Mouse (Mus musculus): ENCODE results near the gene Kbtbd12. TPM values are rescaled to one million over a fixed set of nuclear protein-coding genes. Genes with fewer than 3 reads are reported as not detected.

The Kbtbd12 gene
- polyA plus RNA-seq, 2 experiments from 2014 or later = not detected

GRCm38 (mm10) chr6:88548405-88549049 lies 89.2 kb downstream of the Kbtbd12 start:
- ATAC-seq = no peak

DNA sequence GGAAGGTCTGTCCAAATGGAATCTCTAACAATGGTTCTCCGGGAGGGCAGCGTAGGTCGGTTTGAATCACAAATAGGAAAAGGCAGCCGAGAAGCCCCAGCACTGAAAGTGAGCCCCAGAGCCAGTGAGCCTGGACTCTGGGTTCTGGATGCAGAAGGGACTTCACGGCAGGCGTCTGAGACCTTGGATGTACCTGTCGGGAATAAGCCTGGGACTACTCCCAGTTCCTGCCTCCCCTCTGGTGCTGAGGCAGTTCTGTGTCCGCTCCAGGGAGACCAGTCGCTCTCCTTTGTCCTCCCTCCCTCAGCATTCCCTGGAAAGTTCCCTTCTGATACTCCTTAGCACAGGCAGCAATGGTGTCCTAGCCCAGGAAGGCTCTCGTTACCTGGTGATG lies 92.4 kb downstream of the Kbtbd12 start:
- no peak for ATAC-seq

GRCm38 (mm10) chr6:88544644-88545396 lies 92.9 kb downstream of the Kbtbd12 start:
- ATAC-seq = no peak

DNA sequence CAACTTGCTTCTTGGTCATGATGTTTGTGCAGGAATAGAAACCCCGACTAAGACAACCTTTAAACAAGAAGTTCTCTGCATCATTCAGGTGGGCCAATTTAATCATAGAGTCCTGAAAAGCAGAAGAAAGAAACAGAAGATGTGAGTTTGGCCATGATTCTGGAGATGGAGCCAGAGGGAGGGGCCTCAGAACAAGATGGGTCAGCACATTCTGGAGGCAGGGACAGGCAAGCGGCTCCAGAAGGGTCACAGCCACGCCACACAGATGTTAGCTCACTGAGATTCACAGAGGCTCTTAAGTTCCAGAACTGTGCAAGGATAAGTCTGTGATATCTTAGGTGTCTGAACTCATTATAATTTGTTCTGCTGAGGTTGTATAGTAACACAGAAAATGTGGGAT lies 93.5 kb downstream of the Kbtbd12 start:
- ATAC-seq = no peak

DNA sequence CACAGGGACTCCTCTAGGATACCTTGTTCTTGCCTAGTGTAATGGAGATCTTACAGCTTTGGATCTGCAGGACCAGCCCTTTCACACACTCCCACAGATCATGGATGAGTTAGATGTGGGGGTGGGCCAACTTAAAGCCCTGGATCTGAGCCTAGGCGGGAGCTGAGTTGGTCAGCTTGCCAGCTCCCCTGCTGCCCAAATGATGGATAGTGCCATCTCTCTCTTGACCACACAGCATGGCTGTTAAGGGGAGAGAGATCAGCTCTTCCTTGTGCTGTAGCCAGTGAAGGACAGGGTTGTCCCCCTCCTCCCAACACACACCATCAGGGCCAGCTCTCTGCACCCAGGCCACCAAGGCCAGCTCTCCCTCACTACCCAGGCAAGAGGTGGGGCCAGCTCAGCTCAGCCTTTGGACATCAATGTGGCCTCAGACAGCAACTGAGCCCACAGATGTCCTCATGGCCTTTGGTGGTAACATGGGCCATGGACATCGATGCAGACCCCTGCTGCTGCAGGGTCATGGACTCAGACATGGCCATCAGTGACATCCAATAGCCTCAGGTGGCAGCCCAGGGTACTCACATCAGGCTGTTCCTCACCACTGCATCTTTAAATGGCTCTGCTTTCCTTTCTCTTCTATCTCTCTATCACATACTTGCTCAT lies 97.5 kb downstream of the Kbtbd12 start:
- no peak for ATAC-seq

- ATAC-seq = no peak
Measured at GRCm38 (mm10) chr6:88530306-88530705, 107.4 kb downstream of the Kbtbd12 start.

DNA sequence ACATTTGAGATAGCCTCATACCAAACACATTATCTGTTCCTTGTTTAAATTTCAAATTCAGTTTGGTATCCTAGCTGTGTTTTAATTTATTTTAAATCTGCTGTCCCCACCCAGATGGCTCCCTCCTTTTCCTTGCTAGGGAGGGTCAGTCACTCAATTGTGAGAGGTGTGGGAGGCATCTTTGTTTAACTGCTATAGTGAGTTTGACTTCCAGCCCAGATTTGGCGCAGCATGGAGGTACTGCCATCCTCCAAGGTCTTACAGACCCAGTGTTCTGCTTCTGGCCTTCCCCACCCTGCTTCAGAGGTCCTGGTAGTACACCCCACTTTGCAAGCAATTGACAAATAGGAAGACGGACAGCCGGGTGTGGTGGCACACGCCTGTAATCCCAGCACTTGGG lies 113.7 kb downstream of the Kbtbd12 start:
- no peak for ATAC-seq

DNA sequence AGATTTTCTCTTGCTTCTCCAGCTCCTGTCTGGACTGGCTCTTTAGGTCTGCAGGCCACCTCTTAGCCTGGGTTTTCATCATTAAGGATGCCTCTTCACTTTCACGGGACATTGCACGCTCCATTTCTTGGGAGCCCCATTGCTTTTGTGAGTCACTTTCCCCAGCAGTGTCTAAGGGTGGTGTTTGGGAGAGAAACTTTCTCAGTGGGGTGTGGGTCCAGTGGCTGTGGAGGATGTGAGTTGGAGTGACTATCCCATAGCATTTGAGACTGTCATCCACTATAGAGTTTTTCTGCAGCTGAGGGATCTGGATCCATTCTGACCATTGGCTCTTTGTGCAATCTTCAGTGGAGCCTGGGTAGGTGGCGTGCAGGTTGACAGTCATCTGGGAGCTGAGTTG lies 114.3 kb downstream of the Kbtbd12 start:
- no peak for ATAC-seq

DNA sequence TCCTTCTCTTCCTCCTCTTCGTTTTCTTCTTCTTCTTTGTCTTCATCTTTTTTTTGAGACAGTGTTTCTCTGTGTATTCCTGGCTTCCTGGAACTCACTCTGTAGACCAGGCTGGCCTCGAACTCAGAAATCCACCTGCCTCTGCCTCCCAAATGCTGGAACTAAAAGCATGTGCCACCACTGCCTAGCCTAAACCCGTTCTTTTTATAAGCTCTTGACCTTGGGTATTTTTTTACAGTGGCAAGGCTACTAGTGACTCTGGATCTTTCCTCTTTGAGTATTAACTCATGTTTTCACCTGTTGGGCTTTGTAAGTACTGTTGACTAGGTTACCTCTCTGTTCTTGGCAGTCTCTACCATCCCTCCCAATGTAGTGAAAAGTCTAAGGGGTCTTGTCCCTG lies 114.7 kb downstream of the Kbtbd12 start:
- ATAC-seq = no peak

DNA sequence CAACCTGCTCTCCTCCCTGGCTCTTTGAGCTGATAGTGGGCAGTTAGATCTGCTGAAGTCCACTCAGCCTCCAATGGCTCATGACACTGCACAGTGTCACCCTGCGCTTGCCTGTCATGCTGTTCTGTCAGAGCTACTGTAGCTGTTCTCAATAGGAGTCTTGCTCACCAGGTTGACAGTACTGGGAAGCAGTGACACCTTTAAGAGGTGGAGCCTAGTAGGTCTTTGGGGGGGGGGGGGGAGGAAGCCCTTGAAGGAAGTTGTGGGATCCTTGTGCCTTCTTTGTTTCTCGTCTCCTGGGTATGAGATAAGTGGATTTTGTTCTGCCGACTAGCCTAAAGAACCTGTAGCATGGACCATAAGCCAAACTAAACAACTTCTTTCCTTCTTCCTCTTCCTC lies 115.1 kb downstream of the Kbtbd12 start:
- ATAC-seq = no peak

- ATAC-seq = no peak
Measured at GRCm38 (mm10) chr6:88521821-88522220, 115.9 kb downstream of the Kbtbd12 start.

GRCm38 (mm10) chr6:88518404-88519263 lies 119.1 kb downstream of the Kbtbd12 start, which contains the start of gene Sec61a1:
TSS of gene Sec61a1 (minus strand) at chr6:88518905.
- ATAC-seq = peak; percentile 93

GRCm38 (mm10) chr6:88517701-88518403 lies 119.9 kb downstream of the Kbtbd12 start:
- peak; percentile 1 for ATAC-seq

DNA sequence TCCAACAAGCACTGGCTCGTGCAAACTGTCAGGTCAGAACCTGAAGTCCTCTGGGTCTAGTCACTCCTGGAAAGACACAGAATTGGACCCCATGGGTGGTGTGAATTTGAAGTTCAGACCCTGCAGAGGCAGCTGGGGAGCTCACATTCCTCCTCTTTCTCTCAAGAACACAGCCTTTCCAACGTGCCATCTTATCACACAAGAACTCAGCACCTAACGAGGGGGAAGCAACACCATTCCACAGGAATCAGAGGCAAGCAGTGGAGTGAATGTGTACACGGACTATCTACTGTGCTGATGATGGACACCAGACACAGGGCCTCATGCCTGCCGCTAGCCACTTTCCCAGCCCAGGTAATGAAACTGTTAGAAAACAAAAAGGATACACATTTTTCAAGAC lies 121.1 kb downstream of the Kbtbd12 start:
- no peak for ATAC-seq

DNA sequence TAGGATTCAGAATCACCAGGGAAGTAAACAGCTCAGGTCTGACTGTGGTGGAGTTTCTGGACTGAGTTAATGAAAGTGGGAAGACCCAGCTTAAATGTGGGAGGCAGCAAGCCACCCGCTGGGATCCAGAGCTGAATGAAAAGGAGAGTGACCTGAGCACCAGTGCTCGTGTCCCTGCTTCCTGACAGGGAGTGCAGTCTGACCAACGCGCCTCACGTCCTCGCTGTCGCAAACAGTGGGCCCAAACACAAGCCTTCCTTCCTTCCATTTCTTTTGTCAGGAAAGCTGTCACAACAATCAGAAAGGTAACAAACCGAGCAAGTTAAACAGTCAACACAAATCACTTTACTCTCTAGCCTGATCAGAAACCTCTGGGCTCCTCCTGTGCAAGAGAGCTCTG lies 121.8 kb downstream of the Kbtbd12 start:
- ATAC-seq = no peak

GRCm38 (mm10) chr6:88514546-88514945 lies 123.2 kb downstream of the Kbtbd12 start:
- no peak for ATAC-seq

- ATAC-seq = no peak
Measured at GRCm38 (mm10) chr6:88513984-88514383, 123.8 kb downstream of the Kbtbd12 start.

DNA sequence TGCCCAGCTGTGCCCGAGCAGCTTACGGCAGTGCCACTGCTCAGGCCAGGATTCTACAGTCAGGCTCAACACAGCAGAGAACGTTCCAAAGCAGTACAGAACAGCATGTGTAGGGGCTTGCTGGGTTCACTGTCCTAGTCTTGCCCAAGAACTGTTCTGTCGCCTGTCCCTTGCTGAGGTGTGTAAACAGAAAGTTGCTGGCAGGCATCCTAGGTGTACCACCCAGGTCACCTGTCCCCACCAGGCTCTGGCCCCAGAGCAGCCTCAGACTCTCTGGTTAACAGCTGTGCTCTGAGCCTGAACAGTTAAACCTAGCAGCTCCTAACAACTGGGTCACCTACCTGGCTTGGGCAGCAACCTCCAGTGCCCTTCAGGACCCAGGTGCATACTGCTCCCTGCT lies 134.7 kb downstream of the Kbtbd12 start:
- ATAC-seq = no peak

GRCm38 (mm10) chr6:88502030-88502970 lies 135.4 kb downstream of the Kbtbd12 start:
- ATAC-seq = no peak

- ATAC-seq = peak; percentile 26
Measured at GRCm38 (mm10) chr6:88500405-88500767, 137.4 kb downstream of the Kbtbd12 start.
